Mouse (Mus musculus) stomach, postnatal 0 days (tissue): ENCODE measurements around the gene Pan3.

Source experiments
- CTCF ChIP-seq: IDR thresholded peaks from 2 replicates; pipeline ENCODE4 v1.5.1; 2016; ENCODE audit warnings: antibody characterized with exemption, low read depth, mild to moderate bottlenecking, moderate library complexity
- EP300 ChIP-seq: optimal IDR thresholded peaks from 2 replicates; pipeline ENCODE3; 2016; ENCODE audit warnings: antibody characterized with exemption

DNA sequence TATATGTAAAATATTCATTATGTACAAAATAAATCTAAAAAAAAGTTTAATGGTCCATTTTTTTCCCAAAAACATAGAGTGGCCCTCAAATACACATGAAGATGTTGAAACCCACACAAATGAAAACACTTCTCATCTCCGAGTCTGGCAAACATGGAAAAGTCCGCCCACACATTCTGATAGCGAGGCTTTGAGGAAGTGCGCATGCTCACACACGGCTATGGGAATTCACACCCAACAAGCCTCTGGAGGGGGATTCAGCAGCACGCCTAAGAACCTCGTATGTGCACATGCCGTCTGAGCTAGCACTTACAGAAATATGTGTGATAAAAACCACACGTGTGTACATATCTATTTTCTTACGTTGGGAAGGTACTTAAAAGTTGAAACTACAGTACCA lies 48.6 kb upstream of the Pan3 start:
- TF ChIP-seq CTCF = no peak
- TF ChIP-seq EP300 = no peak
